Mouse (Mus musculus) ES-Bruce4 (cell line): ENCODE measurements at regions not wholly inside any gene's neighbourhood (a gene's known extent, or its start where the extent isn't known, plus 50 kb on each side); places are given as distances from the start of the nearest gene placed in this dataset.

ENCODE experiments used
- EP300 ChIP-seq: IDR thresholded peaks from 2 replicates; pipeline ENCODE4 v1.6.1; 2011; ENCODE audit warnings: low read depth, low read length; ENCODE audit not compliant: insufficient read depth
- POLR2A ChIP-seq: IDR thresholded peaks from one replicate; pipeline ENCODE4 v1.8.1; 2011; ENCODE audit warnings: low read length; ENCODE audit not compliant: insufficient read depth

GRCm38 (mm10) chr16:91162381-91162780, 62.9 kb upstream of the Olig2 start:
- TF ChIP-seq EP300 = no peak
- no peak for TF ChIP-seq POLR2A
